Mouse (Mus musculus) stomach, adult 2 months (tissue): ENCODE data around the gene Tbk1. TPM values are rescaled to one million over a fixed set of nuclear protein-coding genes. Genes with fewer than 3 reads are reported as not detected.

Experiments used
- polyA plus RNA-seq: library from polyadenylated mRNA; depleted of rRNA; stranded (reverse); fragments of >200 nt; gene quantifications from 2 replicates; pipeline ENCODE4 v1.2.3, GENCODE M21; 2012; rRNA removed

The Tbk1 gene
- polyA plus RNA-seq, result 0.49 and 1.8 TPM in 2 replicates

DNA sequence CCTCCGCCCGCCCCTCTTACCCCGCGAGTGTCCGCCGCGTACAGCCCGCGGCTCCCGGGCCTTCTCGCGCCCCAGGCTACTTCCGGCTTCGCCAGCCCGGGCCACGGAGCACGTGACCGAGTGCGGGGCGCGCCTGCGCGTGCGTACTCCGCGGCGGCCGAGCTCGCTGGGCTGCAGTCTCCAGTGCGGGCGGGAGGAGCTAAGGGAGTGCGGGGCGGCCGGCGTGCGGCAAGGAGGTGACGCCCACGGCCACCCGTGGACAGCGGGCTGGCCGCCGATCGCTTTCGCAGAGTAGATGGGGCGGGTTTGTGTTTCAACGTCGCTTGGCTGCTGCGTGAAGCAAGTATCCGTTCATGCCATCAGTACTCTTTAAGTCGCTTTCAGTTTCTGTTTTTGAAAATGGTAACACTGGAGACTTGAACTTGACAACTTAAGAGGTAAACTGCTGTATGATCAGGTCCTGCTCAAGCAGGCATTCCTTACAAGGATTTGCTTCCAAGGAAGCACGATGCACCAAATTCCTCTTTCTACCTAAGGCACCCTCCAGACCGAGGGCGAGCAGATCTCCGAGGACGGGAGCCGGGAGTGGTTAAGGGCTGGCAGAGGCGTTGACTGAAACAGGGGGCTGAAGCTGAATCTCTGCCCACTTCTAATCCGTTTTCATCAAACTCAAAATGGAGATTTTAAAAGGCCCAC is at the start of gene Tbk1:
Gene Tbk1, minus strand, starts transcription at position 113 of the 696 bp plus-strand sequence.

DNA sequence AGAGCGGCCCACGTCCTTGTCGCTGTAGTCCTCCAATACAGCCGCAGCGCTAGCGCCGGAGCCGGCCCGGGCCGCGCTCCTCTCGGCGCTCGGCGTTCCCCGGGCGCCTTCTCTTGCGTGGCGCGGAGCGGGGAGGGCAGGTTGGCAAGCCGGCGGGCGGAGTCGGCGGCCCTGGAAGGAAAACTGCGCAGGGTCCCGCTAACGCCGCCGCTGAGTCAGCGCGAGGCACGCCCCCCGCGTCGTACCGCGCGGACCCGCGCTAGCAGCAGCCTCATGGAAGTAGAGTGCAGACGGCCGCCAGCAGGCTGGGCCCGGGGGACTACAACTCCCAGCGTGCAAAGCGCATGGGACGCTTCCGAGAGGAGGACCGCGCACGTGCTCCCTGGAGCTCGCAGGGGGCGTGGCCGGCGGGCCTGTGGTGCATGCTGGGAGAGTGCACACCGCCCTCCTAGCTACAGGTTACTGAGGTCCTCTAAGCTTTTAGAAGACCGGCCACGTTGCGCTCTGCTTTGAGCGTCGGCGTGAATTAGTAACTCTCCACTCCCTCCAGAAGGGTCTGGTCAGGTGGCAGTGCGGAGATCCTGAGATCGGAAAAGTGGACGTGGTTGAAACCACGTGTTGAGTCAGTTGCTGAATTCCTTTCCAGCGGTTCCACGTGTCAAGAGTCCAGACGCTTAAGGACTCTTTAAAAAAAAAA is 39.7 kb upstream of the Tbk1 start, which contains the start of gene Xpot:
Gene Xpot, minus strand, starts transcription at position 147 of the 697 bp plus-strand sequence.

Other genes starting within 250 kb of the Tbk1 start
- gene Tbc1d30, start 235.5 kb downstream of the Tbk1 start, polyA plus RNA-seq, result 3.6 and 5.0 TPM in 2 replicates
- gene Gns, start 221.7 kb downstream of the Tbk1 start, polyA plus RNA-seq, result 52.7 and 92.4 TPM in 2 replicates
- 13.1 and 14.1 TPM in 2 replicates for gene Rassf3, start 110.4 kb downstream of the Tbk1 start, polyA plus RNA-seq
- gene Xpot, start 39.5 kb upstream of the Tbk1 start, polyA plus RNA-seq, result 32.6 and 34.1 TPM in 2 replicates
- 0.85 and 1.2 TPM in 2 replicates for gene D930020B18Rik, start 54.8 kb upstream of the Tbk1 start, polyA plus RNA-seq
- gene BC048403, start 153.2 kb upstream of the Tbk1 start, polyA plus RNA-seq, result 2.9 and 3.0 TPM in 2 replicates